Mouse (Mus musculus) embryonic facial prominence, embryonic 10.5 days (tissue): ENCODE results near the gene Vmn1r93. TPM values are rescaled to one million over a fixed set of nuclear protein-coding genes. Genes with fewer than 3 reads are reported as not detected.
"Not testable (repeated sequence)": the region's sequence is repeated elsewhere in the genome, so short reads cannot be mapped to it uniquely, and the experiment has no call there.

Experiments used
- DNase-seq: peaks from one replicate; pipeline ENCODE4 v3.0.0-alpha.2; 2017; ENCODE audit warnings: low spot score
- H3K27ac ChIP-seq: fragments of 300-500 bp; sonication (generic); replicated peaks from 2 replicates; pipeline ENCODE4 v1.5.1; 2016; ENCODE audit warnings: mild to moderate bottlenecking
- H3K27me3 ChIP-seq: fragments of 300-500 bp; sonication (generic); replicated peaks from 2 replicates; pipeline ENCODE4 v1.6.1; 2016; ENCODE audit warnings: low read depth, mild to moderate bottlenecking; ENCODE audit not compliant: poor library complexity, severe bottlenecking
- H3K36me3 ChIP-seq: fragments of 300-500 bp; sonication (generic); replicated peaks from 2 replicates; pipeline ENCODE4 v1.6.1; 2016; ENCODE audit warnings: mild to moderate bottlenecking, moderate library complexity
- H3K4me1 ChIP-seq: fragments of 300-500 bp; sonication (generic); 2 replicates; pipeline ENCODE4 v1.6.1; 2016
- H3K4me3 ChIP-seq: fragments of 300-500 bp; sonication (generic); 2 replicates; pipeline ENCODE4 v1.5.1; 2016; ENCODE audit warnings: mild to moderate bottlenecking, moderate library complexity
- H3K9me3 ChIP-seq: fragments of 300-500 bp; sonication (generic); 2 replicates; pipeline ENCODE4 v1.6.1; 2016; ENCODE audit warnings: mild to moderate bottlenecking
- WGBS: fragments of 180-500 bp; shearing (Covaris S2); methylation state at CpG from one replicate; pipeline ENCODE4 v1.1.7; 2016; 5-methylcytosine and 5-hydroxymethylcytosine counted together
- polyA plus RNA-seq: library from polyadenylated mRNA; unstranded; fragments of >200 nt; fragmentation: Nextera tagmentation; extraction: Ambion mirVana; gene quantifications from 2 replicates; pipeline ENCODE4 v1.2.1, GENCODE M21; 2016

The Vmn1r93 gene
- polyA plus RNA-seq = not detected in 2 replicates

DNA sequence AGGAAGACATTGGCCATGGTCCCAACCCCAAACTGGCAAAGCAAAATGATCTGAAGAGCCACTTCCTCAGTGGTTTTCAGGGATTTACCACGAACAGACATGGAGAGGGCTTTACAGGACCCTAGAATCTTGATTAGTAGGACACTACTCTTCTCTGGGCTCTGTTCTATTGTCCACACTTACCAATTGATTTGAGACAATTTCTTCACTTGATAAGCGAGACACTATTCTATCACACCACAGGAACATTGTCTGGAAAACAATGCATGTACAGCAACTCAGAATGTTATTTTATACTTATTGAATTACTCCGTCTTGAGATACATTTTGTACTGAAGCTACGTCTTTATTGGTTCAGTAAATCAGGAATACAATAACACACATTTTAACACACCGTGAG is at the start of gene Vmn1r93:
Gene Vmn1r93 (minus strand): TSS at position 101 of the 400 bp plus-strand sequence.
- H3K4me3 ChIP-seq, H3K27ac ChIP-seq, DNase-seq, H3K9me3 ChIP-seq, H3K4me1 ChIP-seq, H3K27me3 ChIP-seq, H3K36me3 ChIP-seq: not testable (repeated sequence)
- WGBS = no CpG with 5 or more reads among the region's 5 CpGs

DNA sequence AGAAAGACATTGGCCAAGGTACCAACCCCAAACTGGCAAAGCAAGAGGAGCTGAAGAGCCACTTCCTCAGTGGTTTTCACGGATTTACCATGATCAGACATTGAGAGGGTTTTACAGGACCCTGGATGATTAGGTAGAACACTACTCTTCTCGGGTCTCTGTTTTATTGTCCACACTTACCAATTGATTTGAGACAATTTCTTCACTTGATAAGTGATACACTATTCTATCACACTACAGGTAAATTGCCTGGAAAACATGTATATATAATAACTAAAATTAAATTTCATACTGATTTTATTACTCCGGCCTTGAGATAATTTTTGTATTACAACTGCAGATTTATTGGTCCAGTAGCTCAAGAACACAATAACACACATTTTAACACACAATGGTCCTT is 29.4 kb upstream of the Vmn1r93 start, which contains the start of gene Vmn1r94:
Gene Vmn1r94 (minus strand): TSS at position 101 of the 400 bp plus-strand sequence.
- not testable (repeated sequence) for H3K4me3 ChIP-seq, H3K36me3 ChIP-seq, H3K27ac ChIP-seq, DNase-seq, H3K9me3 ChIP-seq, H3K27me3 ChIP-seq, H3K4me1 ChIP-seq
- no CpG with 5 or more reads among the region's 3 CpGs for WGBS

DNA sequence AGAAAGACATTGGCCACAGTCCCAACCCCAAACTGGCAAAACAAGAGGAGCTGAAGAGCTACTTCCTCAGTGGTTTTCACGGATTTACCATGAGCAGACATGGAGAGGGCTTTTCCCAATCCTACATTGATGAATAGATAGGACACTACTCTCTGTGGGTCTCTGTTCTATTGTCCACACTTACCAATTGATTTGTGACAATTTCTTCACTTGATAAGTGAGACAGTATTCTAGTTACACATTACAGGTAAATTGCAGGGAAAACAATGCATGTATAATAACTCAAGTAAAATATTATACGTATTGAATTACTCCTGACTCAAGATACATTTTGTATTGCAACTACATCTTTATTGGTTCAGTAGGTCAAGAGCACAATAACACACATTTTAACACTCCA is 16.4 kb downstream of the Vmn1r93 start, which contains the start of gene Gm16442:
Gene Gm16442 (minus strand): TSS at position 101 of the 400 bp plus-strand sequence.
- not testable (repeated sequence) for H3K4me1 ChIP-seq, DNase-seq, H3K4me3 ChIP-seq, H3K9me3 ChIP-seq, H3K27ac ChIP-seq, H3K36me3 ChIP-seq, H3K27me3 ChIP-seq
- no CpG with 5 or more reads among the region's 2 CpGs for WGBS

DNA sequence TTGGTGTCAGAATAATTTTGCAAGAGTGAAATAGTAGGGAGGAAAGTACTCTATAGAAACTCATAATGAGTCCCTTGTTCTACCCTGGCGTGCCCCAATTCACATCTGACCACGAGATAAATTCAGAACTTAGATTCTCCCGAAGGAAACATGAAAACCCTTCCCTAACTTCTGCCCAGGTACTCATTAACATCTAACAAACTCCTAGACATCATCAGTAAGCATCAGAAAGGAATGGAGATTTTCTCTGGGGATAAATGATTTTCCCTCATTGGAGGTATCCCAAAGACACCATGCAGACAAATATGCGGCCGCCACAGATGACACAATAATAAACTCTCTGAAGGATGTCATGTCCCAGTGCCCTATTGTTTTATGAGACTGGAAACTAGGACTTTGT is 39.5 kb downstream of the Vmn1r93 start, which contains the start of gene Vmn1r91:
Gene Vmn1r91 (plus strand): TSS at position 301 of the 400 bp plus-strand sequence.
- H3K27ac ChIP-seq, H3K9me3 ChIP-seq, H3K36me3 ChIP-seq, H3K4me3 ChIP-seq, DNase-seq, H3K4me1 ChIP-seq, H3K27me3 ChIP-seq: not testable (repeated sequence)
- 82% methylated on average over 5 of the region's 5 CpGs for WGBS

Other genes with a start within 250 kb of the Vmn1r93 start
- gene Pvr, start 217.9 kb downstream of the Vmn1r93 start, polyA plus RNA-seq = 8.2 and 8.8 TPM in 2 replicates
- 0.21 TPM in 1 of 2 replicates, not detected in the other for gene Igsf23, start 188.3 kb downstream of the Vmn1r93 start, polyA plus RNA-seq
- not detected in 2 replicates for gene Ceacam20, start 173.7 kb downstream of the Vmn1r93 start, polyA plus RNA-seq
- not detected in 2 replicates for gene Nlrp9b, start 147.6 kb downstream of the Vmn1r93 start, polyA plus RNA-seq
- gene Vmn1r91, start 39.4 kb downstream of the Vmn1r93 start, polyA plus RNA-seq = not detected in 2 replicates
- gene Gm16442, start 16.5 kb downstream of the Vmn1r93 start, polyA plus RNA-seq = not detected in 2 replicates
- not detected in 2 replicates for gene Vmn1r94, start 29.3 kb upstream of the Vmn1r93 start, polyA plus RNA-seq
- gene Vmn1r95, start 54.6 kb upstream of the Vmn1r93 start, polyA plus RNA-seq = not detected in 2 replicates
- not detected in 2 replicates for gene Gm6164, start 66.5 kb upstream of the Vmn1r93 start, polyA plus RNA-seq
- gene Gm4498, start 94.7 kb upstream of the Vmn1r93 start, polyA plus RNA-seq = not detected in 2 replicates
- gene Gm5890, start 123.7 kb upstream of the Vmn1r93 start, polyA plus RNA-seq = not detected in 2 replicates
- gene Gm4133, start 195.0 kb upstream of the Vmn1r93 start, polyA plus RNA-seq = not detected in 2 replicates
- not detected in 2 replicates for gene Gm5728, start 236.3 kb upstream of the Vmn1r93 start, polyA plus RNA-seq